Mouse (Mus musculus): Measurements from ENCODE around the gene Bank1.
"Not testable (repeated sequence)": the region's sequence is repeated elsewhere in the genome, so short reads cannot be mapped to it uniquely, and the experiment has no call there.

Bank1 gene

DNA sequence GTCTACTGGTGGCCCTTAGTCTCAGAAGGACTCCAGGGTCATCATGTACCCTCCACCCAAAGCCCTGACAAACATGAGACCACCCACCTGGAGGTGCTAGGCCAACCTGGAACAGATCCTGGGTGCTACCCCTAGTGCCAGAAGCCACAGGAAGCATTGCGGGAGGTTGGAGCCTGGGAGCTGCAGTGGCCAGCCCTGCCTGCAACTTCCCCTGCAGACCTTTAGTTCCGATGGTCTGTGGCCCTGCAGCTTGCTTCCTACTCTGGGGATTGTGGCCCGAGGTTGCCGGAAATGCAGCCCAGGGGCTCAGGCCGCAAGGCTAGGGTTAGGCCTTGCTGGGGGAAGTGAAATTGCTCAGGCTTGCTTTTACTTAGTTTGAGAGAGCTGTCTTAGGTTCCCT, at the start of gene Bank1:
Gene Bank1 (minus strand): TSS at position 284 of the 400 bp plus-strand sequence.
- DNase-seq, result peak; percentile 20

GRCm38 (mm10) chr3:136369916-136370315, 44.0 kb upstream of the Bank1 start:
- DNase-seq, result no peak

DNA sequence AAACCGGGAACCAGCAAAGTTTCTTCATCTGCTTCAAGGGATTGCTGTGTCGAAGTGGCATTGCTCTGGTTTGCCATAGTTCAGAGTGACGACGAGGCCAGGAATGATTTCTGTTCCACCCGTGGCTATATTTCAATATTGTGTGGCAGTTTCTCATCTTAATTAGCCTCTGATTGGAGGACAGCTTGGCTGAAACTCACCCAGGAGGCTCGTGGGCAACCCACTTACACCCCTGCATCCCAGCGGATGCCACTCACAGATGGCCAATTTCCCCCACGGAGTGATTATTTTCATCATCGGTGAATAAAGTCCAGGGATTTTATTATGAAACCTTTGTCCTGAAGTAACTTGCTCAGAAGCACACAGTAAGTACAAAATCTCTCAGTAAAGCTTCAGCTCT, 43.6 kb upstream of the Bank1 start:
- no peak for DNase-seq

DNA sequence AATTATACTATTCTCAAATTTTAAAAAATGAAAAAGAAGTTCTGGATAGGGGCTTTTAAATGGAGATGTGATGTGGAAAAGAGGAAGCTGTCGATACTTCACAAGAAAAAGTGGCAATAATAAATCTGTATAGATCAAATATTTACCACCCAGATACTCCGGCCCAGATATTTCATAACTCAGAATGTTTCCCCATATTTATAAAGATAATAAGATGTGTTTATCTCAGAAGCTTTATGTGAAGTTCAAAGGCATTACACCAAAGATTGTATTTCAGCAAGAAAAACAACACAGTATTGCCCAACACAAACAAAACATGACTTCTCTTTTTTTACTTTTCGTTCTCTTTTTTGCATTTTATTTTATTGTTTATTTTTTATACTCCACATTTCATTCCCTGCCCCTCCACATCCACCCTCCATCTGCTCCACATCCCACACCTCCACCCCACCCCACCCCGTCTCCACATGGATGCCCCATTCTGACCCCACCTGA, 42.7 kb upstream of the Bank1 start:
- DNase-seq, result no peak

- no peak for DNase-seq
Measured at GRCm38 (mm10) chr3:136349690-136350089, 23.8 kb upstream of the Bank1 start.

DNA sequence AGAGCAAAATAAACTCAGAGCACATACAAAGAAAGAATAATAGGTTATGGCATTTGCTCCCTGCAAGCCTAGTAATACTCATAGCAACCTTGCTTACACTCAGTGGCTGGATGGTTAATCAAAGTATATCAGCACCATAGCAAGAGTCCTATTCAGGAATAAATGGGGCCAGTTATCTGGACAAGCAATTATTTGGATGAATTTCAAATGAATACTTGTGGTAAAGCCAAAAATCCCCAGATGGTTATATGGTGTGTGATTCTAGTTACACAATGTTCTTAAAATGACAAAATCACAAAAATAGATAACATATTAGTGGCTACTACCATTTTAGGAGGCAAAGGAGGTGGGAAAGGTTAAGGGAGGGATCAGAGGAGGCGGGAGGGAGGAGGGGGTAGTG, 22.7 kb upstream of the Bank1 start:
- DNase-seq, result no peak

- DNase-seq, result no peak
Measured at GRCm38 (mm10) chr3:136347277-136347676, 21.4 kb upstream of the Bank1 start.

DNA sequence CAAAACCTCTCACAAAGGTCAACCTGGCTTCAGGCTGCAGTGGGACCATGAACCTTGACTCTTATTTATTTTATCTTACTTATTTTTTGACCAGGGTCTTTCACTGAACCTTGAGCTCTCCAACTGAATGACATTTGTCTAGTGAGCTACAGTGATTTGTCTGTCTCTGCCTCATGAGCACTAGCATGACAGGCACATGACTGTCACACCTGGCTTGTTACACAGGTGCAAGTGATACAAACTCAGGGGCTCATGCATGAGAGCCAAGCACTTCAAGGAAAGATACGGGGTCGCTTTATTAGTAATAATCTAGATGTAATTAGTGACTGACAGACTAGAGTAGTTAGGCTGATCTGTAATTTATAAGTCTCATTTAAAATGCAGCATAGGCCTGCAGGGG, 16.0 kb upstream of the Bank1 start:
- DNase-seq, result no peak

GRCm38 (mm10) chr3:136339896-136340295, 14.0 kb upstream of the Bank1 start:
- no peak for DNase-seq

GRCm38 (mm10) chr3:136331135-136331534, 5.3 kb upstream of the Bank1 start:
- DNase-seq, result no peak

- DNase-seq, result no peak
Measured at GRCm38 (mm10) chr3:136330043-136330442, 4.2 kb upstream of the Bank1 start.

DNA sequence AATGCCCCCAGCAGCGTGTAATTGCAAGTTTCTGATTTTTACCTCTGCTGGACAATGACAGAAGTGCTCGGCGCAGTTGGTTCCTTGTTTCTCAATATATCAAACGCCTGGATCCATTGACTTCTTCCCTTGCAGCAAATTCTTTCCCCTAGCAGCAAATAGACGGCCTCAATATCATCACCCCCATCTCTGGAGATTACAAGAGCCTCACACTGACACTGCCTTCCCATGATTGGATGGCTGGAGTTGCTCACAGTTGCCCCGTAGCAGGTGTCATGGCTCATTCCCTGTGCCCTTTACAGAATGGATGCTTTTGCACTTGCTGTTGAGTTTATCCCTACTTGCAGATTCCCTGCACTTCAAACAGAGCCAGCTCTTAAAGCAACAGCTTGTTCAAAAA, 3.3 kb upstream of the Bank1 start:
- DNase-seq, result no peak

GRCm38 (mm10) chr3:136324716-136325115, 1.1 kb downstream of the Bank1 start:
- not testable (repeated sequence) for DNase-seq

- DNase-seq, result no peak
Measured at GRCm38 (mm10) chr3:136321936-136322335, 3.9 kb downstream of the Bank1 start.

DNA sequence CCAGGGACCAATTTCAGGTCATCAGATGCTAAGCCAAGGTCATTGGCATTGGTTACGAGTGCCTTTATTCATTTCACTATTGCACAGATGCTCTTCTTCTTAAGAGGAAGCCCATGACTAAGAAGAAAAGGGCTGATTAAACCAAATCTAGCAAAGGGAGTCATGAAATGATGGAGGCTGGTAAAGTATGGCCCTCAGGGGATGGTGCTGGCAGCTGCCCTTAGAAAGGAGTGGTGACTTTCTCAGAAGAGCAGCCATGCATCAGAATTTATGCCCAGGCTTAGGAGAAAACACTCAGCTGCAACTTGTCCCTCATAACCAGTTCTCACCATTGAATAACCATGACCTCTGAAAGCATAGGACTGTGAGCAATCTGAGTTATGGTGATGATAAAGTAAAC, 17.4 kb downstream of the Bank1 start:
- no peak for DNase-seq

GRCm38 (mm10) chr3:136306564-136307158, 19.2 kb downstream of the Bank1 start:
- no peak for DNase-seq

- no peak for DNase-seq
Measured at GRCm38 (mm10) chr3:136302541-136302940, 23.3 kb downstream of the Bank1 start.

DNA sequence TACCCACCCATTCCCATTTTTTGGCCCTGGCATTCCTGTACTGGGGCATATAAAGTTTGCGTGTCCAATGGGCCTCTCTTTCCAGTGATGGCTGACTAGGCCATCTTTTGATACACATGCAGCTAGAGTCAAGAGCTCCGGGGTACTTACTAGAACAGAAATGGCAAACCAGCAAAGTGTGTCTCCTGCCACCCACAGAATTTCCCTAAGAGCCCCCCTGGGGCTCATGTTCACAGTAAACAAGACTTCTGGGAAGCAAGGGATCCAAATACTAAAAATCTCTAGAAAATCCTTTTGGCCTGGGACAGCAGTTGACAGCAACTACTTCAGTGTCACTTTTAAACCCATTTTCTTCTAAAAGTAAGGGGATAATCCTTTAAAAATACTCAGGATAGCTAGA, 25.1 kb downstream of the Bank1 start:
- not testable (repeated sequence) for DNase-seq

DNA sequence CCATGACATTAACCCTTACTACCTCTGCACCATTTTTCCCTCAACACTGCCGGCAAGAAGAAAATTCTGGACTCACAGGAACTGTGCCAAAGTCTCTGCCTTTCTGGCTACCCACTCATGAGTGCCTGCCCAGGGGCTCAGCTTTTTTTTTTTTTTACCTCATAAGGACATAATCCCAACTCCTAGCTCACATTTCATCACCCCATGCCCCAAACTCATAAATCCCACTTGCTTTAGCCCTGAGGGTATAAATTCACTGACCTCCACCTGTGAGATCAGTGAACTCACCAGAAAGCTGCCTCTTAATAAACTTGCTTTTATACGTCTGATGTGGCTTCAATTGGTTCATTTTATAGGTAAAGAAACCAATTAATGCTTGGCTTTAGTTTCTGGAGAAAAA, 28.5 kb downstream of the Bank1 start:
- DNase-seq, result no peak

DNA sequence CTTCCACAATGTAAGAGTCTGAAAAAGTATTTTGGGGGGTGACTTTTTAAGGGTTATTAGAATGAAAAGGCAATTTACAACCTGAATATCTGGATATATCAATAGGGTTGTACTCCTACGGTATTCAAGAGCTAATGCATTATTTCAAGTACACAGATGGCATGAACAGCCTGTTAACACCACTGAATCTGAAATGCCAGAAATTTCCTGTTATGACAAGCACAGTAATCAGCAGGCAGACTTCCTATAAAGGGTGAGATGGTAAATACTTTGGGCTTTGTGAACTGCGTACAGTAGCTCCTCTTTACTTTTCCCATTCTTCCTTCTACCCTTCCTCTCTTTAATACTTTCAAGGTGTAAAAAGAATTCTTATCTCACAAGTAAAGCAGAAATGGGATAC, 30.6 kb downstream of the Bank1 start:
- DNase-seq, result no peak

- DNase-seq, result no peak
Measured at GRCm38 (mm10) chr3:136287883-136288282, 38.0 kb downstream of the Bank1 start.

DNA sequence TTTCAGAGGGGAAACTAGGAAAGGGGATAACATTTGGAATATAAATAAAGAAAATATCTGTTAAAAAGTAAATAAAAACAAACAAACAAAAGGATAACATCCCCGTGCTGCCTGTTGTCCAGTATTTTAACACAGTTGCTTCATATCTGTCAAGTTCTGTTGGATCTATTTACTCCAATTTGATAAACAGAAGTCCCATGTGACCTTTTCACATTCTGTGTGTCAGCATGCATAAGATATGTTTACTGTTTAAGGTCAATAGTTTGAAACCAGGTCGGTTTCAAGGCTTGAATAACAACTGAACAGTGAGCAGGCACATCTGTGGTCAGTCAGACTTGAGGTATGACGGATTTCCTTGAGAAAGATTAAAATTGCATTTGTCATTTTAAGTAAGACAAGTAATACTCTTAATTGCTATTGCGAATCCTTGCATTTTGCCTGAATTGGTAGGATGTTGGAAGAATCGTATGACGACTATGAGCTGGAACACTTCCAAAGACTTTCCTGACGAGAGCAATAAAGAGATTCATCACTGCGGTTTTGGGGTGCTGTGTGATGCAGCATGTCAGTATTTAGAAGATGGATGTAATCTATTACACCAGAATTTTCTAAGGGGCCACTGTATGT, 60.8 kb downstream of the Bank1 start:
- DNase-seq, result no peak

DNA sequence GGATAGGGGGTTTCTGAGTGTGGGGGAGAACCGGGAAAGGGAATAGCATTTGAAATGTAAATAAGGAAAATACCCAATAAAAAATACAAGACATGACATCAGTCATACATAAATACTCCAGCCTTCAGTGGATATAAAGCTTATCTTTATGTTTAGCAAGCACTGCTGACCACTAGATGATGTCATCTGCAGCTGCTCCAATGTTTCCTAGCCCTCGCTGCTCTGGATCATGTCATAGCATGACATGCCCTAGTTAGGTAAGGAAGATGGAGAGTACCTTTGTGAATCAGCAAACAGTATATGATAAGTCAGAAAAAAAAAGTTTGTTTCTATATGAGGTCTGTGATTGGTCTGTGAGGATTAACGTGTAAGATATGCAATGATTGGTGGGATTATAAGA, 68.1 kb downstream of the Bank1 start:
- DNase-seq, result no peak

GRCm38 (mm10) chr3:136254713-136255112, 71.2 kb downstream of the Bank1 start:
- no peak for DNase-seq

- no peak for DNase-seq
Measured at GRCm38 (mm10) chr3:136252820-136253219, 73.0 kb downstream of the Bank1 start.

All from right cerebral cortex, postnatal 25 days (tissue).